Mouse (Mus musculus) testis, postnatal 10 days (tissue): Measurements from ENCODE around the gene Bach1.

Source experiments
- DNase-seq: peaks from one replicate; pipeline ENCODE4 v3.0.0; 2021; ENCODE audit warnings: low spot score

The Bach1 gene

DNA sequence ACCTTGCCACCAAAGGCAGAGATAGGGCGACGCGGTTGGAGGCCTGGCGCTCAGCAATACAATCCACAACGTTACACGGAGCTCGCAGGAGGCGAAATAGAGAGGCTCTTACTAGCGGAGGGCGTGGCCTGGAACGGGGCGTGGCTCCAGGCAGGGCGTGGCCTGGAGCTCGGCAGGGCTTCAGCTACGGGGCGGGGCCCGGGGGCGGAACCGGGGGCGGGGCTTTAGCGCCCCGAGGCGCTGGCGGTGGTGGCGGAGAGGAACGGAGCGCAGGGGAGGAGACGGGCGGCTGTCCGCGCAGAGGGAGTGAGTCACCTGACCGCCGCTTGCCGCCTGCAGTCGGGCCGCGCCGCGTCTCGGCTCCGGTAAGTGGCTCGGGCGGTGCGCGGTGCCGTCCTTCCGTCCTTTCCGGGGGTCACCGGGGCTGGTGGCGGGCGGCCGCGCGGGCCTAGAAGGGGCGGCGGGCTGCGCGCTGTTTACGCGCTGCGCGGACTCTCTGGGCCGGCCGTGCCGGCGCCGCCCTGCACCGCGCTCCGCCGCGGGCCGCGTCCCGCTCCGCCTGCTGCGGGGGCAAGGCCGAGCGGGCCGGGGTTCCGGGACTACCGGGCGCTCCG is at the start of gene Bach1:
TSS of gene Bach1 (plus strand) at position 254 of the 614 bp plus-strand sequence.
- peak; percentile 98 for DNase-seq

DNA sequence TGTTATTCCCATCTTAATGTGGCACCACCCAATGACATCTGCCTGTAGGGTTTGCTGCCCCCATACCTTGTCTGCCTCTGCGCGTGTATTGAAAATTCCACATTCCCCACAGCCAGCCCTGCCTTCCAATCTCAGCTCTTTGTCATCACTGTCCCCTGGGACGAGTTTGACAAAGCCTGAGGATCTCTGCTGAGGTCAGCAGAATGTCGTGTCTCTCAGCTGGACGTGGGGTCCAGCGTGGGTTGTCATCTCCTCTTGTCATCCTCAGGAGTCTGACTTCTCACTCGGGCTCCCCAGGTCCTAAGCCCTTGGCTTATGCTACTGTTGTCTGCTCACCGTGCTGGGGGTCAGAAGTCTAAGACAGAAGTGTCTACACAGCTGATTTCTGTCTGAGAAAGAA is 46.4 kb upstream of the Bach1 start:
- DNase-seq = no peak

DNA sequence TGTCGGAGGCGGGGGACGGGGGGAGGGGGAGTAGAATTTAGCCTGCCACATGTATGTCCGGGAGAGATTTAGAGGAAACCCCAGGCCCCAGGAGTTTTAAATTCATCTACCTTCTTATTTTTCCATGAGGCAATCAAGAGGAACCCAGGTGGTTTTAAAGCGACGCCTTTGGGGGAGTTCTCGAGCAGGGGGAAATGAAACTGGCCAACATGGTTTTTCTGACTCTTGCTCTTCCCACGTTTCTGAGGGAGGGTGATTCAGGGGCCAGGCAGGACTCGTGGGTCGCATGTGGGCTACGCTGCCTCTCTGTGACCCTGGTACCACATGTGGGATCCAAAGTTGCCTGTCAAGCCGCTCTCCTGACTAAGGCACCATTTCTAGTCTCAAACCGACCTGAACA is 45.8 kb upstream of the Bach1 start:
- no peak for DNase-seq

DNA sequence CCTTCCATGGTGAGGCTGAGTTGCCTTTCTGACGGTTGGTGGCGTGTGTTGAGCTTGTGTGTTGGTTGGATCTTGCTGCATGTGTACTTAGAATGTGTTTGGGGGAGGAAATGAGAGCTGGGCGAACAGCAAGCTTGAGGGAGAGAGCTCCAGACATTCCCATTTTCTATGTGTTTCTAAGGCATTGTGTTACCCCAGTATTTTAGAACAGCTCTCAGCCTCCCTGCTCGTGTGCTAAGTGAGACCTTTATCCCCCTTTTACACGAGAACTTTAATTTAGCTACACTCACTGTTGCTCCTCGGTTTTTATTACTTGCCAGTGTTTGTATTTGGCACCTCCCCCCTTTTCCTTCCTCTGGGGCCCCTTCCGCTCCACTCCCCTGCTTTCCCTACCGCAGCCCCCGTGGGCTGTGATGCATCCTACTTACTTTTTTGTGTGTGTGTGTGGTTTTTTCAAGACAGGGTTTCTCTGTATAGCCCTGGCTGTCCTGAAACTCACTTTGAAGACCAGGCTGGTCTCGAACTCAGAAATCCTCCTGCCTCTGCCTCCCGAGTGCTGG is 44.6 kb upstream of the Bach1 start:
- DNase-seq = no peak

DNA sequence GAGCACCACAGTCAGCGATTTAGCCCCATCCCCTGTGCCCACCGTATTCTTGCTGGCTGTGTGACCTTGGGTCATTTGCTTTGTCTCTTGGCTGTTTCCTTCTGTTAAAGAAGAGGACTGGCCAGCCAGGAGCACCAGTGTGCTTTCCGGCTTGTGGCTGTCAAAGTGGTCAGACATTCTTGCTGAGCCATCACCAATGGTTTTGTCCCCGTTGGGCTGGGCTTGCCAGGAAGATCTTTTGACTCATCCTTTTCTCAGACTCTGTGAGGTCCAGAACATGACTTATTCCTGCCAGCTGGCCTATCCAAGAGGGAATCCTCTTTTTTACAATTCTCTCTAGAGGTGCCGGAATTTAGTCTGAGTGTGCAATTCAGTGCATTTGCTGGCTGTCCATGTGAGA is 43.7 kb upstream of the Bach1 start:
- no peak for DNase-seq

DNA sequence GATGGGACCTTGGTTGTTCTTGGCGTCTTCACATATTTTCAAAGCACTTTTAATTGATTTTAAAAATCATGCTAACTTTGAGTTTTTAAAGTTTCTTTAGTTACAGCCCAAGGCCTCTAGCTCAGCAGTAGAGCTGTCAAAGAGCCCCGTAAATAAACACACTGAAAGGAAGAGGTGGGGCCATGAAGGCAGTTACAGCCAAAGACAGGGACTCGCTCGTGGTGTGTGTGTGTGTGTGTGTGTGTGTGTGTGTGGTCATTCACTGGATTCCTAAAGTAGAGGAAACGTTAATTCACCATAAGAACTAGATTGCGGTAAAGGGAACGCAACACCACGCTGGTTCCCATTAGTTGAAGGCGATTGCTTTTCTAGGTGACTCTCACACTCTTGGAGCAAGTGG is 43.2 kb upstream of the Bach1 start:
- DNase-seq = no peak

DNA sequence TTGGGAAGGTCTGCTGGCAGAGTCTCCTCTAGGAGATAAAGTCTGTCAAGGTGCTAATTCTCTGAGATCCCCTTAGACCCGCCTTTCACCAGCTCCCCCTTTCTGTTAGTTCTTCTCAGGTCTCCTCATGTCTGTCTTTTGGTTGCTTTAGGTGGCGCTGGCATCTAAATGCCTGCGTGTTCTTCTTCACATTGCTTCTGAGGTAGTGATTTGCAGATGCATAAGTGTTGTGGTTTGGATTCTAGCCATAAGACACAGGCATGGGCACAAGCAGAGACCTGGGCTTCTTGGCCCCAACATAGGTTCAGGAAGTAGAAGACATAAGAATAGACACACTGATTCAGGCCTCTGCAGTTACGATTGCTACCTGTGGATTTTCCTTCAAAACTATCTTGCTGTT is 42.0 kb upstream of the Bach1 start:
- DNase-seq = no peak

DNA sequence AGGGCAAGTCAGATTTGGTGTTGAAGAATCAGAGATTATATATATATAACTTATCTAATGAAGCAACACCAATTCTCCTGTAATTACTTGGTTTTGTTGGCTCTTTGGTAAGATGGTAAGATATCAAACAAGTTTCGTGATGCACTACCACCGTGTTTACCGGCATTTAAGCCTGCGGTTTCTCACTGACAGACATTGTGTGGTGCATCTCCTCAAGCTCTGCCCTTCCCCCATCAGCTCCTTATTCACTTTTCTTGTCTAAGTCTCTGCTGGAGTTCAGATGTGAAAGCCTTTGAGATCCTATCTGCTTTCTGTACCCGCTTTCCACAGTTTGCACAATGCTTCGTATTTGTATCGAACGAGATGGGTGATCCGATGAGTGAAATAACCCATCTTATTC is 41.5 kb upstream of the Bach1 start:
- no peak for DNase-seq

DNA sequence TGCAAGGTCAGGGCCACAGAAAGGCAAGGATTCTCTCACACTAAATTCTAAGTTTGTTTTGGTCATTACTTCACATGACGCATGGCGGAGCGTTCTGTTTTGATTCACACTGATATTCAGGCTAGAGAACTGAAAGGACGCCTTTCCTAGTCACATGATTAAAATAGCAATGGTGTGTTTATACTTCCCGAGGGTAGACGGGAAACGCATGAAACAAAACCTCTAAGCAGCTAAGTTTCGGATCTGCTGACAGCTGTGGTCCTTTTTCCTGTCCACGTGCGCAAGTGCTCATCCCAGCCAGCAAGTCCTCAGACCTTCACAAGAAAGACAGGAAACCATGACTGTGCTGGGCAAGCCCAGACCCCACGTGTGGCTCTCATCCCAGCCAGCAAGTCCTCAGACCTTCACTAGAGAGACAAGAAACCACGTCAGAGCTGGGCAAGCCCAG is 37.7 kb upstream of the Bach1 start:
- DNase-seq = no peak

DNA sequence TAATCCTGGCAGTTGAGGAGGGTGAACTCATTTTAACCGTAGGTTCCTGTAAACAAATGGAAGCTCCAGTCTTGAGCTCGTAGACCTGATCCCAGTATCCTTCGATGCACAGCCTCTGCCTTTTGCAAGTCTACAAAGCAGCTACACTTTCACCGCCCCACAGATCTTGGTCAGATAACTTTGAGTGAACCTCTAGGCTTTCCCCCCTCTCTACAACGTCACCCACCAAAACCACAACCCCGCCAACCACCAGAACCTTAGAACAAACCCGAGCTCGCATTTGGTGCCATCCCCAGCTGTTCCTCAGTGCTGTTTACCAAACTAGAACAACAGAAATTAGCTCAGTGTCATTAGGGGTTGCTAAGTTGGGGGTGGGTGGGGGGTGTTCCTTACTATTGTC is 37.1 kb upstream of the Bach1 start:
- no peak for DNase-seq

DNA sequence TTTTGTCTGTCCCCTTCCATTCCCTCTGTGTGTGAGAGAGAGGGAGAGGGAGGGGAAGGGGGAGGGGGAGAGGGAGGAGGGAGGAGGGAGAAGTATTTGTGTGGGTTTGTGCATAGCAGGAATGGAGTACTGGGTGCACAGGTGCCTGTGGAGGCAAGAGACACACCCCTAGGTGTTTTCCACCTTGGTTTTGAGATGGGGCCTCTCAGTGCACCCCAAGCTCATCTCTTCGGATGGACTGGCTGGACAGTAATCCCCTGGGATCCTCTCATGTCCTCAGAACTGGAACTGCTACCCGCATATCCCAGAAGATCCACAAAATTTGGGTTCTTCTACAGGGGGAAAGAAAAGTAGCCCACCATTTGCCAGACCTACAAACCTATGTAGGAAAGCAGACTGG is 36.2 kb upstream of the Bach1 start:
- DNase-seq = no peak

DNA sequence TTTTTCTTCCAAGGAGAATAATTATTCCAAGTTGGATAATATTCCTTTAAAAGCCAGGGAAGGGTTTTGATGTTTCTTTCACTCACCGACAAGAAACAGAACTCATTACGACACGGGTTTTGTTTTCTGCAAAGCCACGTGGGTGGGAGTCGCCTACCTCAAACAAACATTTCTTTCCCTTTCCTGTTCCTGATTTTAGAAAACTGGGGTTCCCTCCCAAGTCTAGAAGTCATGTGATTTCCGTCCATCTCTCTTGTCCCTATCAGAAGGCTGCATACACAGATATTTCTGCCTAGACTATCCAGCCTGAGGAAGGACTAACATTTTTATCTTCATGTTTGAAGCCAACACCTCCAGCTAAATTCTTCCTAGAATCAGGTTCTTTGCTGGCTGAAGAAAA is 34.9 kb upstream of the Bach1 start:
- no peak for DNase-seq

DNA sequence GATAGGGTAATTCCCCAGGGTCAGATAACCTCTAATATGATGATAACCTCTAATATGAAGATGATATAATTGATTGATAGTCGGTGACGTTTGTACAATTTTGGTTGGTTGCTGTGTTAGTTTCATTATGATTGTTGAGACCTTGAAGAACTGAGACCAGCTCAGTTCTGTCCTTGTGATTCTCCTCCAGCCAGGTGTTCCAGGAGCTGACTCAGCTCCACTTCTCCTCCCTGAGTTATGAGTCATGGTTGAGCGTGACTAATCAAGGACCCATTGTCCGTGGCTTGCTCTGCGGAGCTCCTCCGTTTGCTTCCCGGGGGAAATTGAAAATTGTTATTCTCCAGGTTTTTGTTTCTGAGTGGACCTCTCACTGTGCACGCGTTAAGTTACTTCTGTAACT is 33.5 kb upstream of the Bach1 start:
- no peak for DNase-seq

DNA sequence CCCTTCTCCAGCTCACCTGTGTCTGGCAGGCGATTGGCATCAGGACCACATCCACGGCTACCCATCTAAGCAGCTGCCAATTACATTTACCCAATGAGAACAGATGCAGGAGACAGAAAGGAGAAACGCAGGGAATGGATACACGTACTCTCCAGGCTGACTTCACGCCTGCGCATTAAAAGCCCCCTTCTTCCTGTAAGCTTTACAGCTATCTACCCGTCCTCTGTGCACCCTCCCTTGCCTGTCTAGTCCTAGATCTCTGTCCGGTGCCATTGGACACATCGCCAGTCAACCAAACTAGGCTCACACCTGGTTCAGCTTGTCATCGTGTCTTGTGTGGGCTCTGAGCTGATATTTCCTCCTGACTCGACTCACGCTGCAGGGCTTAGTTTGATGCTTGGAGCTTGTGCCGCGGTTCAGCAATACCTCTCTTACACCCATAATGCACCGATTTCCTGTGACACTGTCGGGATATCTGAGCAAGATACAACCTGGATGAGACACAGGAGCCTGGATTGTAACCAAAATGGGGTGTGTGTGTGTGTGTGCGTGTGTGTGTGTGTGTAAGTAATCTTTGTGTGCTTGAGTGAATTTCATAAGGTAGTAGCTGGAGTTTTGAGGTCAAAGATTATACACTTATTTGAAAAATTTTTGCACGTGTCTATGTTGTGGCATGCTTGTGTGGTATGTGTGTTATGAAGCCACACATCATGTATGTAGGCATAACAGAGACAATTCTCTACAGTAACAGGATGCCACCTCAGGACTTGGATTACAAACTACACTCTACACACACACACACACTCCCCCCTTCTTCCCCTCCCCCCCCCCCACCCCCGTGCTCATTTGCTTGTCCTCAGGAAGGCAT is 32.8 kb upstream of the Bach1 start:
- DNase-seq = no peak

DNA sequence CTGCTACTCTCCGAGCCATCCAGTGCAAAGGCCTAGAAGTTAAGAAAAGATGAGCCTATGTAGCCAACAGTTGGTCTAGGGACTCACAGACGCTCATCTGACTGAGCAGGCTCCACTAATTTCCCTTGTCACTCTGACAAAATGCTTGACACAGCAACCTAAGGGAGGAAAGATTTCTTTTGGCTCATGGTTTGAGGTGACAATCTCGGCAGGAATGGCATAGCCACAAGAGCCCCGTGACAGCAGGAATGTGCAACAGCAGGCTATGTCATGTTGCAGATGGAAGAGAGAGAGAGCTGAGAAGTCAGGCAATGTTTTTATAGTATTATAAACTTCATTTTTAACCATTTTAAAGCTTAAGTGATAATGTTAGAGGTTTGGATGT is 32.1 kb upstream of the Bach1 start:
- no peak for DNase-seq

DNA sequence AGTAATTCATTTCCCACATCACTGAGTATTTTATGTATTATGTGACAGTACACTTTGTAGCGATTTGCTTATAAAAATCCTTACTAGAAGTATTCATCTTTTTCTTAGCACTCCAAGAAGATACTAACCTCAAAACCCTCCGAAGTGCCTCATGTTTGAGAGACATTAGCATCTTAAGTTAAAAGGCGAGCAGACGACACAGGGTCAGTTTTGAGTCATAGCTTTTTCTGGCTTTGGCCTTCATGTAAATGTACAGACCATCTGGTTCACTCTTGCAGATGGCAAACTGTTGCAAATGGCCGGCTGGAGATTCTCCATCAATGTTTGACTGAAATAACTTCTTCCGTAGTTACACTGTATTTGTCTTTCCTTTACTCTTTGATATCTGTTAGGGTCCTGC is 30.7 kb upstream of the Bach1 start:
- DNase-seq = no peak

DNA sequence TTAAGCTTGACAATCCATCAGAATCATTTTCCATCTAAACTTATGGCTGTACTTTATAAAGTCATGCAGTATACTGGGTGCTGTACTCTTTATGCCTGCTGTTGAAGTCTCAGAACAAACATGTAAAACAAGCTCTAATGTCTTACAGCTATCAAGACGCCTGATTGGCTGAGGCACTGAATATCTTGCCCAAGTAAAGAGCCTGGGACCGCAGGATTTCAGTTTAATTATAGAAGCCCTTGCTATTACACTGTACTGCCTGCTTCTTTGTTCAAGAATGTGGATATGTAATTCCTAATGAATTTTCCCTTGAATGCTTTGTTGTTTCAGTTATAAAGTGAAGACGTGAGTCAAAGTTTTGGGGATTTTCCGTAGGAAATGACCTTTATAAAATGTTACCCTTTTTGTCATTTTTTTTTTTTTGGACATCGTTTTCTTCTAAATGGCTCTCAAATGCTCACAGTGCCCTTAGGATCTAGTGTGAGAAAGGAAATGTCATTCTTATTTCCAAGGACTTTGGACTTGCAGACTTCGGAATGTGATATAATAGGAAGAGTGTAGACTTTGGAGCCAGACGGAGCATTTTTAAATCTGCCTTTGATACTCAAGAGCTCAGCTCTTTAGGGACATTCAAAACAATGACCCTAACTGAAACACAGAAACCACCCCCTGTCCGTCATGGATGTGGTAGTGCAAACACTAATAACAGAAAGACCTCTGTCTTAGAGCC is 28.5 kb upstream of the Bach1 start:
- DNase-seq = no peak

DNA sequence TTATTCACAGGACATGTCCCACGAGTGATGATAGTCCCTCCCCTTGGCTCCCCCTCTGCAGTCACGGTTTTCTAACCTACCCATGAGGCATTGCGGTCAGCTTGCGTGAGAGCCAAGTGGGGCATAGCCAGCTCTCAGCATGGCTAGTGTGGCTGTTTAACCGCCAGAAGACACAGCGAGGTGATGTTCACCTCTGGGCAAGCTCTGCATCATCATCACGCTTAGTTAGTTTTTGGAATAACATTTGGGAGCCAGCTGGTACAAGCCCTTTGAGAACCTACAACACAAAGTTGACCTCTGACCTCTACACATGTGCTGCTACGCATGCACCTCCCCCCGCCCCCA is 28.0 kb upstream of the Bach1 start:
- no peak for DNase-seq

DNA sequence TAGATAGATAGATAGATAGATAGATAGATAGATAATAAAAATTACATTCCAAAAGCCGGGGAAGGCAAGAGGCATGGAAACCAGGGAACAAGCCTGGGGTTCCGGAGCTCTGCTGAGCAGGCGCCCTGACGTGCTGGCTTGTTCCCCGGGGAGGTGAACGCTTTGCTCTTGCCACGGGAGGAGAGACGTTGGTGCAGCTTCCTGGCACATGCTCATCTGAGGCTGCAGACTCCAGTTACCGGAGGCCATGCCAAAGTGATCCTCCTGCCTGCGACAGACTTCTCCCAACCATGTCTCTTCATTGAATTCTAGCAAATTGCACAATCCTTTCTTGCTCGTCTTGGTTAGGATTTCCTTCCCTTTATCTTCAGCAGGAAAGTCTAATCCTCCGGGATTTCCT is 27.4 kb upstream of the Bach1 start:
- DNase-seq = no peak

DNA sequence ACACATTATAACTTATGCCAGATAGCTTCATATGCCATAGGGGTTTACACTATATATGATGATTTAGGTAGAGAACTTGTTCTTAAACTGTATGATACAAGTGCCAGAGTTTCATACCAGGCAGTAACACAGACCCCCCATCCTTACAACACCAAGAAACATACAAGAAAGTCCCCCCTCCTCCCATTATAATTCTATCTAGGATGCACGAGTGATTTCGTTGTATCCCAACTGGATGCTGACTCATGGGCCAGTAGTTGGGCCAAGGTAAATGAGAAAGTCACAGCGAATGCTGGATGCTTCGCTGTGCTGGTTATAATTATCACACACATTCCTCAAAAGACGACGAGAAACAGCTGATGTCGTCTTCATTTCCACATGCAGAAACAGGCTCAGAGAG is 25.6 kb upstream of the Bach1 start:
- no peak for DNase-seq

DNA sequence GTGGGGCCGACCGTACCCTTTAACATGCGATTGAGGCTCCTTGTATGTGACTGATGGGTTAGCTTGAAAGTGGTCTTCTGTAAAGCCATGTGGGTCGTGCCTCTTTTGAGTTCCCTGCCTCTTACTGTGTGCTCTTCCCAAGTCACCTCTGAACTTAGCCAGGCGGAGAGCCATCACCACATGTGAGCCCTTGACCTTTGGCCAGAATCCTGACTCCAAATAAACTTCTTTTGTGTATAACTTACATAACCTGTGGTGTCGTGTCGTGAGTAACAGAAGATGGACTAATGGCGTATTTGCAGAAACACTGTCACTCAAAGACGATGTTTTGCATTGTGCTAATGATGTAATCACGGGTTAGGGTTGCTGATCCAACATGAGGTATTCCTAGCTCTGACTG is 22.6 kb upstream of the Bach1 start:
- no peak for DNase-seq

DNA sequence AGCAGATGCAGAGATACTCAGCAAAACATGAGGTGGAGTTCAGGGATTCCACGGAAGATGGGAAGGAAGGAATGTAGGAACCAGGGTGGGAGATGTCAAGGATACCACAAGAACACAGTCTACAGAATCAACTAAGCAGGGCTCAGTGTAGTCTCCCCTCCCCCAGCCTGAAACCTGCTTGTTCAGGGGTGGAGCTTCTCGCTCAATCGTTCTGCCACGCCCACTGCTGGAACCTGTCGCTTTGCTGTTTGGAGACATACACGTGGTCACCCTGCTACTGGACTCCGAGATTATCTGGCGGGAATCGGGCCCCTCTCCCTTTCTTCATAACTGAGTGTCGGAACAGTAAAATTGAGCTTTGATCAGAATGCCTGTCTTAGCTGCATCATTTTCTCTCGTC is 20.1 kb upstream of the Bach1 start:
- no peak for DNase-seq
